Mouse (Mus musculus) liver, postnatal 0 days (tissue): Measurements from ENCODE around the gene Ccdc38. TPM values are rescaled to one million over a fixed set of nuclear protein-coding genes. Genes with fewer than 3 reads are reported as not detected.
A peak's percentile ranks its signal among the peaks of the same experiment; 100 is the strongest.

Experiments
- ATAC-seq: fragments of 200-750 bp; cut with Nextera tagmentation; 2 replicates; pipeline ENCODE4 v1.8.0; 2017; ENCODE audit warnings: mild to moderate bottlenecking, moderate library complexity
- DNase-seq: peaks from one replicate; pipeline ENCODE4 v3.0.0-alpha.2; 2016
- H3K27ac ChIP-seq: fragments of 300-500 bp; sonication (generic); 2 replicates; pipeline ENCODE4 v1.5.1; 2014; ENCODE audit warnings: antibody characterized with exemption, moderate library complexity, mild to moderate bottlenecking, low read depth
- H3K27me3 ChIP-seq: fragments of 300-500 bp; sonication (generic); 2 replicates; pipeline ENCODE4 v1.6.1; 2014; ENCODE audit warnings: low read length, control low read depth, mixed read lengths; ENCODE audit not compliant: insufficient read depth
- H3K36me3 ChIP-seq: fragments of 300-500 bp; sonication (generic); replicated peaks from 2 replicates; pipeline ENCODE4 v1.6.1; 2014; ENCODE audit warnings: mild to moderate bottlenecking, control low read depth, low read length, moderate library complexity, mixed read lengths; ENCODE audit not compliant: insufficient read depth
- H3K4me1 ChIP-seq: fragments of 300-500 bp; sonication (generic); 2 replicates; pipeline ENCODE4 v1.6.1; 2014; ENCODE audit warnings: antibody characterized with exemption, mild to moderate bottlenecking, control low read depth; ENCODE audit not compliant: insufficient read depth
- H3K4me2 ChIP-seq: fragments of 300-500 bp; sonication (generic); 2 replicates; pipeline ENCODE4 v1.6.1; 2014; ENCODE audit warnings: low read depth, mild to moderate bottlenecking, low read length, moderate library complexity, mixed read lengths
- H3K4me3 ChIP-seq: fragments of 300-500 bp; sonication (generic); 2 replicates; pipeline ENCODE4 v1.5.1; 2014; ENCODE audit warnings: low read depth, low read length
- H3K9ac ChIP-seq: fragments of 300-500 bp; sonication (generic); replicated peaks from 2 replicates; pipeline ENCODE4 v1.6.1; 2014; ENCODE audit warnings: mild to moderate bottlenecking, moderate library complexity
- H3K9me3 ChIP-seq: fragments of 300-500 bp; sonication (generic); 2 replicates; pipeline ENCODE4 v1.6.1; 2016; ENCODE audit warnings: mild to moderate bottlenecking, control low read depth, low read length, mixed read lengths
- CTCF ChIP-seq: sonication (generic); IDR thresholded peaks from 2 replicates; pipeline ENCODE4 v1.5.1; 2016; ENCODE audit warnings: antibody characterized with exemption, low read depth
- EP300 ChIP-seq: IDR thresholded peaks from 2 replicates; pipeline ENCODE4 v1.6.1; 2016; ENCODE audit warnings: antibody characterized with exemption, low read depth, mild to moderate bottlenecking
- WGBS: fragments of 180-500 bp; shearing (Covaris S2); extraction: QIAGEN DNeasy Blood & Tissue Kit; methylation state at CpG from one replicate; pipeline ENCODE4 v1.1.7; 2014; ENCODE audit not compliant: insufficient replicate concordance; 5-methylcytosine and 5-hydroxymethylcytosine counted together
- polyA plus RNA-seq: library from polyadenylated mRNA; unstranded; fragments of >200 nt; fragmentation: Nextera tagmentation; extraction: Ambion mirVana; gene quantifications from 2 replicates; pipeline ENCODE4 v1.2.1, GENCODE M21; 2015

Gene Ccdc38
- polyA plus RNA-seq, 1 experiment from 2014 or later, result 0.36 TPM

GRCm38 (mm10) chr10:93542356-93542755 lies 1.9 kb downstream of the Ccdc38 start:
- no peak overlapping the region for H3K4me2 ChIP-seq
- WGBS, result 53% methylated on average over 4 of the region's 4 CpGs

DNA sequence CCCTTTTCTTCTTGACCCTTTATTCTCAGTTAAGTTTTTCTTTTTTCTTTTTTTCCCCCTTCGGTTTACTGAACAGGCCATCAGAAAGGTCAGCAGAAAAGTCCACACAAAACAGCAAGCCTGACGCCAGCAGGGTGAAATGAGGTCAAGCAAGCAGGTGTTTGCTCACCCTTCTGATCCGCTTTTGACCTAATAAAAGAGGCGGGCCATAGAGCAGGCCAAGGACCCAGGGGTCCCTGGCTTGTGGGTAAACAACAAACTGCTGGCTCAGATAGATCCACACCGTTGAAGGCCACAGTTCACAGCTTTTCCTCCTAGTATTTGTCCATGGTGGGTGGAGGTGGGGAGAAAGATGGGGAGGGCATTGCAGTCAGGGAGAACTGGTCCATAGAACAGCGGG lies 2.7 kb downstream of the Ccdc38 start:
- DNase-seq, result peak; percentile 48
- TF ChIP-seq EP300, result peak; percentile 78
- TF ChIP-seq CTCF, result no peak
- Histone ChIP-seq H3K27ac (peak overlapping the region; percentile 62), H3K36me3 (no peaks in the 10 kb centered on the region), H3K27me3 (no peaks in the 10 kb centered on the region), H3K4me1 (peaks cover 9% of the 10 kb centered on the region), H3K4me2 (no peak overlapping the region), H3K9me3 (no peaks in the 10 kb centered on the region), H3K4me3 (no peak overlapping the region), H3K9ac (no peak overlapping the region)
- ATAC-seq, result peak; percentile 59
- WGBS, result 54% methylated on average over 6 of the region's 6 CpGs

More at GRCm38 (mm10) chr10:93542356-93542755, 1.9 kb downstream of the Ccdc38 start:
- ATAC-seq (no peak), DNase-seq (no peak)
- Histone ChIP-seq H3K4me1 (peaks cover 9% of the 10 kb centered on the region), H3K9ac (no peak overlapping the region), H3K27me3 (no peaks in the 10 kb centered on the region), H3K27ac (no peak overlapping the region), H3K9me3 (no peaks in the 10 kb centered on the region), H3K4me3 (no peak overlapping the region), H3K36me3 (no peaks in the 10 kb centered on the region)
- TF ChIP-seq EP300 (no peak), CTCF (no peak)

- Histone ChIP-seq H3K36me3 (no peaks in the 10 kb centered on the region), H3K27me3 (no peaks in the 10 kb centered on the region), H3K4me3 (no peak overlapping the region), H3K4me1 (peaks cover 9% of the 10 kb centered on the region), H3K9me3 (no peaks in the 10 kb centered on the region), H3K9ac (no peak overlapping the region), H3K27ac (peak overlapping the region; percentile 41; the same call in 1 of the 2 replicates), H3K4me2 (no peak overlapping the region)
- 60% methylated on average over 5 of the region's 5 CpGs for WGBS
- TF ChIP-seq CTCF (no peak), EP300 (no peak)
- DNase-seq, result no peak
- ATAC-seq, result no peak
Measured at GRCm38 (mm10) chr10:93544172-93544571, 3.7 kb downstream of the Ccdc38 start.

DNA sequence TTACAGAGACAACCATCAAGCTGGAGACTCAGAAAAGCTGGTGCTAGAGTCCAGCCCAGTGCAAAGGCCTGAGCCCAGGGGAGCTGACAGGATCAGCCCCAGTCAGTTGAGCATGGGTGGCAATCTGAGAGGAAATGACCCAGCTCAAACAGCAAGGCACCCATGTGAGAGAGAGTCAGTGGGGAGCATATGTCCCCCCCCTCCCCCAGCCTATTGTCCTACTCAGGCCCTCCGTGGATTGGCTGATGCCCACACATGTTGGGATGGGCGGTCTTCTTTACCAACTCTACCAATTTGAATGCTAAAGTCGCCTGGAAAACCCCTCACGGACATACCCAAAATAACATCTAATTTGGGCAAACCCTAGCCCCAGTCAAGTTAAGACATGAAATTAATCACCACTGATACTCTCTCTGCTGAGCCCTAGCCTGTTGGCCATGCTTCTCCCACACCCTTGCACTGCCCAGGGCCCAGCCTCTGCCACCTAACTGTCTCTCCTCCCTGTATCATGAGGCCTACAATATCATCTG lies 7.4 kb downstream of the Ccdc38 start:
- H3K4me1 ChIP-seq, result no peaks in the 10 kb centered on the region
- no peaks in the 10 kb centered on the region for H3K9me3 ChIP-seq
- no peak for DNase-seq
- no peaks in the 10 kb centered on the region for H3K27me3 ChIP-seq
- H3K4me3 ChIP-seq, result no peak overlapping the region
- H3K9ac ChIP-seq, result no peak overlapping the region
- no peak overlapping the region for H3K27ac ChIP-seq
- no peak for TF ChIP-seq CTCF
- no peak for TF ChIP-seq EP300
- H3K4me2 ChIP-seq, result no peak overlapping the region
- ATAC-seq, result no peak
- 95% methylated on average over 4 of the region's 4 CpGs for WGBS
- no peaks in the 10 kb centered on the region for H3K36me3 ChIP-seq

- WGBS, result 7% methylated on average over 7 of the region's 7 CpGs
- no peaks in the 10 kb centered on the region for H3K4me1 ChIP-seq
- no peak overlapping the region for H3K27ac ChIP-seq
- TF ChIP-seq CTCF, result peak; percentile 94
- no peak for TF ChIP-seq EP300
- ATAC-seq, result peak; percentile 72
- no peak overlapping the region for H3K4me3 ChIP-seq
- no peaks in the 10 kb centered on the region for H3K9me3 ChIP-seq
- no peaks in the 10 kb centered on the region for H3K27me3 ChIP-seq
- peak; percentile 82 for DNase-seq
- H3K36me3 ChIP-seq, result no peaks in the 10 kb centered on the region
- H3K9ac ChIP-seq, result no peak overlapping the region
- H3K4me2 ChIP-seq, result no peak overlapping the region
Measured at GRCm38 (mm10) chr10:93548991-93549390, 8.6 kb downstream of the Ccdc38 start.

GRCm38 (mm10) chr10:93549821-93550220 lies 9.4 kb downstream of the Ccdc38 start:
- no peak overlapping the region for H3K27ac ChIP-seq
- DNase-seq (no peak), ATAC-seq (no peak)
- H3K4me1 ChIP-seq, result no peaks in the 10 kb centered on the region
- no peak overlapping the region for H3K4me3 ChIP-seq
- TF ChIP-seq EP300, result no peak
- no peak for TF ChIP-seq CTCF
- no peaks in the 10 kb centered on the region for H3K27me3 ChIP-seq
- 68% methylated on average over 10 of the region's 10 CpGs for WGBS
- H3K9ac ChIP-seq, result no peak overlapping the region
- H3K4me2 ChIP-seq, result no peak overlapping the region
- no peaks in the 10 kb centered on the region for H3K9me3 ChIP-seq
- H3K36me3 ChIP-seq, result no peaks in the 10 kb centered on the region
